Mouse (Mus musculus) brown adipose tissue, adult 24 weeks (tissue): ENCODE measurements around the gene Tlnrd1. TPM values are rescaled to one million over a fixed set of nuclear protein-coding genes. Genes with fewer than 3 reads are reported as not detected.

Experiments
- H3K27ac ChIP-seq: fragments of 200-500 bp; replicated peaks from 2 replicates; pipeline ENCODE4 v1.5.1; 2012; ENCODE audit warnings: low read depth, mild to moderate bottlenecking, low read length
- H3K4me1 ChIP-seq: fragments of 200-500 bp; 2 replicates; pipeline ENCODE4 v1.6.1; 2012; ENCODE audit warnings: low read length, mixed read lengths; ENCODE audit not compliant: control insufficient read depth, insufficient read depth, insufficient read length
- H3K4me3 ChIP-seq: fragments of 200-500 bp; 2 replicates; pipeline ENCODE4 v1.5.1; 2012; ENCODE audit warnings: low read depth, mild to moderate bottlenecking, low read length, moderate library complexity; ENCODE audit not compliant: insufficient read depth
- polyA plus RNA-seq: library from polyadenylated mRNA; stranded (reverse); fragments of >200 nt; gene quantifications from 2 replicates; pipeline ENCODE4 v1.2.4, GENCODE M21; 2012; ENCODE audit not compliant: missing spikeins, insufficient read depth, insufficient read length

The Tlnrd1 gene
- polyA plus RNA-seq, 1 experiment, result 6.5 TPM

DNA sequence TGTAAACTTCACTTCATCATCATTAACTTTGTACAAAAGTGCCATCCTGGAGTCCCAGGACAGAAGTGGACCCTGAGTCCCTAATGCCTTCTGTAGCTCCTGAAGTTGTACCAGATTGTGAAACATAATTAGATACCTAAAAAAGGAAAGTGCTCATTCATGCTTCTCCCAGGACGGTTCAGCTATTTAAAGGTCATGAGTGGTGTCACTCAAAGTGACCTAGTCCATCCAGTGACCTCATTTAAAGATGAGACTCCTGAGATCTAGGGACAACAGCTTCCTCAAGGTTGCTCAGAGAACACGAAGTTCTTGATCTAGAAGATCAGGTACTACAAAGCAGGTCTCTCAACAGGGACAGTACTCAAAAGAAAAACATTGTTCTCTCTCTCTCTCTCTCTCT, 20.6 kb downstream of the Tlnrd1 start:
- no peak overlapping the region for H3K4me3 ChIP-seq
- peaks cover 4% of the 10 kb centered on the region for H3K4me1 ChIP-seq
- H3K27ac ChIP-seq, result no peak overlapping the region

GRCm38 (mm10) chr7:83859378-83860083, 24.6 kb downstream of the Tlnrd1 start:
- Histone ChIP-seq H3K4me1 (peaks cover 8% of the 10 kb centered on the region), H3K27ac (no peak overlapping the region), H3K4me3 (no peak overlapping the region)

DNA sequence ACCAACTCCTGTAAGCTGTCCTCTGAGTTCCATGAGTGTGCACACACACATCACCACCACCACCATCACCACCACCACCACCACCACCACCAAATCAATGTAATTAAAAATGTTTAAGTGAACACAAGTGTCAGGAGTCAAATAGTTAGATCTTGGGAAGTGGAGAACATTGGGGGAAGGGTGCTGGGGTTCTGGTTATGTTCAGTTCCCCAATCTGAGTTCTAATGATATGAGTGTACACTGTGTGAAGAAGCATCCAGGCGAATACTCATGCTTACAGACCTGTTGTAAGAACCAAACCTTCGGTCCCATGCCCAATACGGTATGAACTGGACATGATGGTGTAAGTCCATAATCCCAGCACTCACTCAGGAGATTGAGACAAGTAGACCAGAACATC, 26.2 kb downstream of the Tlnrd1 start:
- H3K27ac ChIP-seq, result no peak overlapping the region
- peaks cover 8% of the 10 kb centered on the region for H3K4me1 ChIP-seq
- no peak overlapping the region for H3K4me3 ChIP-seq

GRCm38 (mm10) chr7:83857208-83857488, 27.0 kb downstream of the Tlnrd1 start:
- H3K27ac ChIP-seq, result no peak overlapping the region
- H3K4me3 ChIP-seq, result no peak overlapping the region
- peaks cover 8% of the 10 kb centered on the region for H3K4me1 ChIP-seq

- Histone ChIP-seq H3K4me3 (no peak overlapping the region), H3K27ac (no peak overlapping the region), H3K4me1 (peaks cover 8% of the 10 kb centered on the region)
Measured at GRCm38 (mm10) chr7:83856353-83857207, 27.5 kb downstream of the Tlnrd1 start.

DNA sequence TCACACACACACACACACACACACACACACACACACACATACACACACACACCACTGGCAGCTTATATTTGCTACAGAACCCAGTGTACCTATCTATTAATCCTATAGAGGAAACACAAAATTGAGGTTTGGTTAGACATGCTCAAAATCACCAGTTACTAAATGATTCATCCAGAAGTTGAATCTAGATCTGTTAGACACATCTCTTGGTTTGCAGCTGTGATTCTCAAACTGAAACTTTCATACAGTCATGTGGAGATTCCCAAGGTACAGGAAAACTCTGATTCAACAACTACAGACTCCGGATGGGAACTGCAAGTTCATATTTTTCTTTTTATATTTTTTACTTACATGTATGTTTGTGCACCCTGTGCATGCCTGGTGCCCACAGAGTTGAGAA, 28.9 kb downstream of the Tlnrd1 start:
- no peak overlapping the region for H3K4me3 ChIP-seq
- H3K27ac ChIP-seq, result no peak overlapping the region
- peaks cover 8% of the 10 kb centered on the region for H3K4me1 ChIP-seq

- no peak overlapping the region for H3K4me3 ChIP-seq
- H3K4me1 ChIP-seq, result peaks cover 6% of the 10 kb centered on the region
- H3K27ac ChIP-seq, result no peak overlapping the region
Measured at GRCm38 (mm10) chr7:83852381-83853380, 31.4 kb downstream of the Tlnrd1 start.

DNA sequence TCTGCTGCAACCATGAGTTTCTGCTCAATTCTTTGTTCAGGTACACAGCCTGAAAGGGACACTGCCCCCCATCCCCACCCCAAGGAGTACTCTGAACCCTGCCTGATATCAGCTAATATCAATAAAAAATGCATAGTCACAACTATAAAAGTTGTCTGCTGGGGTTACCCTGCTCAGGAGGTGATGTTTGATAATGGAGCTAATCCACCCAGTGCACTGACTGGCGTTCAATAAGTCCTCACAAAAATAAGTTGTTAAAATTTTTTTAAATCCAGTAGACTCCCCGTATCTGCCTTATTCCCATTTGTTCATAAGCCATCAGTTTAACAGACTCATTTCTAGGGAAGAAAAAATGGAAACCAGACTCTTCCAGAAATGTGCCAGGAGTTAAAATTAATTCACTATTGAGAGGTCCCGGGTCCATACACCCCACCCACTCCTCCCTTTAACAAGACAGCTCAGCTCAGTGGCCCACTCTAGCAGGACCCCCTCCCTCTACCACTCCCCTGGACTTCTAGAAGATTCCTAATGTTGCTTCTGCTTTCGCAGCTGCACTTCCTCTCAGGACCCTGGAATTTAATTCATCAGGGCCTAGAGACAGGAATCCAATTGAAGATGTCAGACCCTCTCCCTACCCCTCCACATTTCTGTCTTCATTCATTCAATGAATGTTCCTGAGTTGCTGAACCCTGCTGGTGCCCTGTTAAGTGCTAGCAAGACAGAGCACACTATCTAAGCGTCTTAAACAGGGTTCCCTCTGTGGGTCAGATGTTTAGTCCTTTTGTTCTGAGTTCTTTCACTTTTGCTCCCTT, 32.3 kb downstream of the Tlnrd1 start:
- no peak overlapping the region for H3K4me3 ChIP-seq
- no peak overlapping the region for H3K27ac ChIP-seq
- H3K4me1 ChIP-seq, result peaks cover 2% of the 10 kb centered on the region

GRCm38 (mm10) chr7:83847187-83848075, 36.7 kb downstream of the Tlnrd1 start:
- H3K4me1 ChIP-seq, result peaks cover 7% of the 10 kb centered on the region; the same call in 1 of the 2 replicates
- H3K4me3 ChIP-seq, result no peak overlapping the region
- no peak overlapping the region for H3K27ac ChIP-seq

- H3K4me3 ChIP-seq, result no peak overlapping the region
- no peak overlapping the region for H3K27ac ChIP-seq
- peaks cover 10% of the 10 kb centered on the region for H3K4me1 ChIP-seq
Measured at GRCm38 (mm10) chr7:83844807-83845206, 39.3 kb downstream of the Tlnrd1 start.

DNA sequence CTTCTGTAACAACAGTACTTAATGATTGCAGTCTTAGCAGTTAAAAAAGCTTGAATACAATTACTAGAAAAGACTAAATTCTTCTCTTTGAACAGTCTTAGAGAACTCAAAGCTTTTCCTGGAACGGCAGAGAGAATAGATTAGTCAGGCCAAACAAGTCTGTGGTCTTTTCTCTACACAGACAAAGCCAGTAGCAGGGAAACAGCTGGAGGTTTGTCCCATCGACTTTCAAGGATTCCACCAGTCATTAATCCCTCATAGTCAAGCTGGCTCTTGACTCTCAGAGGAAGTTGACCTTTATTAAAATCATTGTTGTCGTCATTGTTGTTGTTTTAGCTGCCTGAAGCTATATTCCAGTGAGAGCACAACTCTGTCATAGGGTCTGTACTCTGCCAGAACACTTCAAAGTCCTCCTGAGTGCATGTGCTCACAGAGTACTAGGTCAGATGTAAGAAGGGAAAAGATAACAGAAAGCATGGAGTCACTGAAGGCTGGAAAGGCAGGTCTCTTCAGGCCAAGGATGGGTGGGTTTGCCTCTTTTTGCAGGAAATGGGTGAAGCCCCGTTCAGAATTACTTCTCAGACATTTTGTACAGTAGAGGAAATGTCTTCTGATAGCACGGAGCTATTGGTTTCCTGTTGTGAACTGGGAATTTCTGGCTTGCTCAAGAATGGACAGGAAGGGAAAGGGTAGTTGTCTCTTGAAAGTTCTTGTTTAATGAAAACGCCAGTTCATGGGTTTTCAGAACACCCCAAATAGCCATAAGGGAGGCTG, 41.4 kb downstream of the Tlnrd1 start:
- H3K27ac ChIP-seq, result peak overlapping the region; percentile 45
- peaks cover 13% of the 10 kb centered on the region for H3K4me1 ChIP-seq
- H3K4me3 ChIP-seq, result no peak overlapping the region

- H3K27ac ChIP-seq, result no peak overlapping the region
- H3K4me1 ChIP-seq, result peaks cover 14% of the 10 kb centered on the region
- H3K4me3 ChIP-seq, result no peak overlapping the region
Measured at GRCm38 (mm10) chr7:83840076-83840475, 44.0 kb downstream of the Tlnrd1 start.
